ENCODE assay signal across 29 mouse cellular contexts in genomic region chrX:13022547-13023310, GRCm38 (mm10). TPM values are rescaled to one million over a fixed set of nuclear protein-coding genes. Genes with fewer than 3 reads are reported as not detected.
DNase-seq lines count a peak whose midpoint lies in the region; ATAC-seq and TF ChIP-seq lines count a peak whose summit lies in the region.
"Had no signal": no experiment of that assay in that cellular context is flagged by ENCODE, and none has a peak within 500 bp of the region (broad histone marks: within the 10 kb centered on the region; RNA-seq: fewer than 3 reads in every experiment).

No protein-coding gene starts in this region.

- H3K36me3 ChIP-seq in ES-Bruce4 (ENCODE audit: control insufficient read depth, insufficient read depth, low read length, poor library complexity, severe bottlenecking), result no peaks in the 10 kb centered on the region
- peaks cover 0 to 11% of the 10 kb centered on the region in 2 experiments; a peak in 2 of 4 replicates for H3K36me3 ChIP-seq in MEL (ENCODE audit: control insufficient read depth in 1 of 2, insufficient read depth in 2 of 2, low read length in 2 of 2)
- no peaks in the 10 kb centered on the region for H3K36me3 ChIP-seq in forebrain, embryonic 16.5 days (ENCODE audit: control insufficient read depth, insufficient read depth)
- H3K36me3 ChIP-seq: embryonic facial prominence, embryonic 12.5 days; embryonic facial prominence, embryonic 15.5 days; forebrain, embryonic 10.5 days; heart, embryonic 10.5 days; heart, embryonic 13.5 days had no signal

- H3K9ac ChIP-seq in ES-Bruce4 (ENCODE audit: low read depth, poor library complexity, severe bottlenecking) (no peak overlapping the region), MEL (ENCODE audit: control insufficient read depth, low read depth, low read length, poor library complexity, severe bottlenecking) (no peak overlapping the region)
- no peak overlapping the region for H3K9ac ChIP-seq in forebrain, embryonic 16.5 days (replicated peaks; ENCODE audit: low read depth, low read length)
- H3K9ac ChIP-seq: embryonic facial prominence, embryonic 12.5 days; embryonic facial prominence, embryonic 15.5 days; forebrain, embryonic 13.5 days; forebrain, postnatal 0 days; heart, embryonic 13.5 days; hindbrain, embryonic 14.5 days had no signal

- TF ChIP-seq POLR2A in ES-Bruce4 (IDR thresholded peaks at IDR 0.05; ENCODE audit: insufficient read depth, low read length), result no peak
- no peak for TF ChIP-seq POLR2A in MEL (IDR thresholded peaks at IDR 0.05; ENCODE audit: control insufficient read depth in 1 of 2, insufficient read depth in 1 of 2, low read depth in 1 of 2, low read length in 2 of 2, poor library complexity in 1 of 2)

- TF ChIP-seq EP300 in ES-Bruce4 (IDR thresholded peaks at IDR 0.05; ENCODE audit: insufficient read depth, low read depth, low read length), result no peak
- peak; percentile 56 to 57 for TF ChIP-seq EP300 in MEL (IDR thresholded peaks at IDR 0.05; ENCODE audit: low read depth in 1 of 2, low read length in 2 of 2)

- intact Hi-C loops in gastrocnemius, postnatal 14 days (cut with DNase I; ENCODE audit: low total_unique reads), result no loop called here

- 0 out of 2 replicates have a peak overlapping the region, but pooled peaks have one; percentile 28 for H3K27ac ChIP-seq in ES-Bruce4 (ENCODE audit: insufficient read depth, low read length)
- peak overlapping the region; percentile 35 for H3K27ac ChIP-seq in MEL (ENCODE audit: control insufficient read depth, low read depth, low read length)
- no peak overlapping the region for H3K27ac ChIP-seq in forebrain, embryonic 16.5 days (ENCODE audit: low read length)
- H3K27ac ChIP-seq: embryonic facial prominence, embryonic 12.5 days; embryonic facial prominence, embryonic 15.5 days; forebrain, embryonic 10.5 days; forebrain, embryonic 13.5 days; heart, adult 2 months; heart, embryonic 10.5 days; heart, embryonic 13.5 days; hindbrain, embryonic 14.5 days; hindbrain, postnatal 0 days had no signal

- H3K4me2 ChIP-seq in forebrain, embryonic 16.5 days (ENCODE audit: low read length), result no peak overlapping the region
- H3K4me2 ChIP-seq: embryonic facial prominence, embryonic 12.5 days; embryonic facial prominence, embryonic 15.5 days; forebrain, embryonic 13.5 days; heart, embryonic 13.5 days; hindbrain, embryonic 14.5 days had no signal

- no peak for ATAC-seq in forebrain, embryonic 16.5 days
- ATAC-seq: forebrain, embryonic 13.5 days; forebrain, postnatal 0 days; hindbrain, postnatal 0 days; intestine, postnatal 0 days had no signal

- H3K79me2 ChIP-seq in MEL (ENCODE audit: control insufficient read depth, insufficient read depth, low read length, poor library complexity), result no peaks in the 10 kb centered on the region

- no peak for TF ChIP-seq RAD21 in MEL (IDR thresholded peaks at IDR 0.05; ENCODE audit: low read depth, low read length)

- DNase-seq in 3T3-L1 (ENCODE audit: low read depth, low spot score) (peak; percentile 97), MEL (ENCODE audit: low read depth, low spot score) (peak; percentile 46), ZHBTc4 (ENCODE audit: low read depth, low spot score) (peak; percentile 32)
- no peak for DNase-seq in spleen, postnatal 10 days (ENCODE audit: low spot score in 2 of 2)
- DNase-seq in adrenal gland, postnatal 10 days, result no peak
- no peak for DNase-seq in gastrocnemius, postnatal 14 days
- DNase-seq: adrenal gland, postnatal 14 days; cerebellum, adult 11 months; cerebellum, adult 2 months; cerebellum, adult 9-11 months; cerebellum, postnatal 25 days; forebrain, postnatal 0 days; gastrocnemius, postnatal 36 days; heart, adult 2 months; heart, postnatal 14 days; heart, postnatal 4 days; kidney, adult 8-10 months had no signal

- no peaks in the 10 kb centered on the region for H3K9me3 ChIP-seq in ES-Bruce4 (replicated peaks; ENCODE audit: control insufficient read depth, insufficient read depth, low read length, poor library complexity, severe bottlenecking)
- no peaks in the 10 kb centered on the region for H3K9me3 ChIP-seq in MEL (replicated peaks; ENCODE audit: insufficient read depth, low read length)
- no peaks in the 10 kb centered on the region for H3K9me3 ChIP-seq in forebrain, embryonic 16.5 days (ENCODE audit: control insufficient read depth, low read length)
- H3K9me3 ChIP-seq: embryonic facial prominence, embryonic 12.5 days; embryonic facial prominence, embryonic 15.5 days; forebrain, embryonic 10.5 days; forebrain, embryonic 13.5 days; heart, embryonic 10.5 days; heart, embryonic 13.5 days had no signal

- H3K4me3 ChIP-seq in ES-Bruce4 (ENCODE audit: low read depth, low read length) (no peak overlapping the region), MEL (ENCODE audit: control insufficient read depth in 1 of 2, insufficient read depth in 1 of 2, low read depth in 2 of 2, low read length in 2 of 2) (no peak overlapping the region)
- no peak overlapping the region for H3K4me3 ChIP-seq in forebrain, embryonic 16.5 days (replicated peaks; ENCODE audit: low read length)
- H3K4me3 ChIP-seq: embryonic facial prominence, embryonic 12.5 days; embryonic facial prominence, embryonic 15.5 days; erythroblast, embryonic 14.5 days; forebrain, embryonic 10.5 days; forebrain, embryonic 13.5 days; heart, adult 2 months; heart, embryonic 10.5 days; heart, embryonic 13.5 days had no signal

- H3K27me3 ChIP-seq in ES-Bruce4 (ENCODE audit: control insufficient read depth, insufficient read depth, low read length, poor library complexity, severe bottlenecking) (no peaks in the 10 kb centered on the region), MEL (ENCODE audit: control insufficient read depth in 1 of 2, insufficient read depth in 2 of 2, low read length in 2 of 2) (no peaks in the 10 kb centered on the region)
- no peaks in the 10 kb centered on the region for H3K27me3 ChIP-seq in forebrain, embryonic 16.5 days (replicated peaks; ENCODE audit: control insufficient read depth, insufficient read depth, low read length)
- H3K27me3 ChIP-seq: embryonic facial prominence, embryonic 12.5 days; forebrain, embryonic 13.5 days had no signal

- TF ChIP-seq CTCF in ES-Bruce4 (IDR thresholded peaks at IDR 0.05; ENCODE audit: low read depth, low read length) (no peak), MEL (IDR thresholded peaks at IDR 0.05 in 2 of 3, conservative IDR thresholded peaks at IDR 0.05 in 1 of 3; ENCODE audit: control insufficient read depth in 1 of 3, insufficient read depth in 1 of 3, low read depth in 2 of 3, low read length in 3 of 3, poor library complexity in 1 of 3, severe bottlenecking in 1 of 3) (no peak)

- no peaks in the 10 kb centered on the region for H3K4me1 ChIP-seq in ES-Bruce4 (ENCODE audit: control insufficient read depth, insufficient read depth, low read length)
- H3K4me1 ChIP-seq in MEL (ENCODE audit: control insufficient read depth in 1 of 2, insufficient read depth in 2 of 2, low read length in 2 of 2), result peaks cover 2 to 11% of the 10 kb centered on the region in 2 experiments; a peak in 3 of 4 replicates
- no peaks in the 10 kb centered on the region for H3K4me1 ChIP-seq in forebrain, embryonic 16.5 days (replicated peaks; ENCODE audit: control insufficient read depth, insufficient read depth, low read length)
- H3K4me1 ChIP-seq: embryonic facial prominence, embryonic 12.5 days; embryonic facial prominence, embryonic 15.5 days; forebrain, embryonic 10.5 days; forebrain, embryonic 13.5 days; heart, embryonic 10.5 days; heart, embryonic 13.5 days had no signal

- WGBS in forebrain, embryonic 16.5 days, result 82% methylated on average over 5 of the region's 5 CpGs

TF ChIP-seq in MEL, 35 proteins besides CTCF, POLR2A, EP300 and RAD21:
- TF ChIP-seq GABPA (IDR thresholded peaks at IDR 0.05; ENCODE audit: low read depth, low read length), result no peak
- TF ChIP-seq MAFK (IDR thresholded peaks at IDR 0.05; ENCODE audit: borderline replicate concordance, low read depth, low read length), result no peak
- no peak for TF ChIP-seq MEF2A (IDR thresholded peaks at IDR 0.05; ENCODE audit: extremely low read depth, insufficient replicate concordance, low read depth, low read length, poor library complexity, severe bottlenecking)
- TF ChIP-seq POLR2AphosphoS5 (IDR thresholded peaks at IDR 0.05; ENCODE audit: borderline replicate concordance, low read depth, low read length), result no peak
- no peak for TF ChIP-seq NELFE (IDR thresholded peaks at IDR 0.05; ENCODE audit: low read depth, low read length)
- TF ChIP-seq SMC3 (IDR thresholded peaks at IDR 0.05; ENCODE audit: low read depth, low read length), result no peak
- no peak for TF ChIP-seq USF2 (IDR thresholded peaks at IDR 0.05; ENCODE audit: borderline replicate concordance in 1 of 2, insufficient read depth in 1 of 2, low read depth in 1 of 2, low read length in 2 of 2)
- no peak for TF ChIP-seq BHLHE40 (IDR thresholded peaks at IDR 0.05; ENCODE audit: borderline replicate concordance, low read depth, low read length)
TF ChIP-seq in MEL: peak in this region for 0.

RNA-seq across cellular contexts. Expression of gene Usp9x, which starts 48.6 kb away (rescaled TPM):
- polyA plus RNA-seq in ES-Bruce4 (2011; ENCODE audit: insufficient read depth, insufficient read length, low read depth, missing spikeins) (335 and 375 TPM in 2 replicates), MEL (2012; ENCODE audit: insufficient read depth in 1 of 2, insufficient read length in 2 of 2, low read depth in 1 of 2, low replicate concordance in 2 of 2, missing spikeins in 1 of 2) (100 to 1,000 TPM in 1 of 2 experiments, 10 to 100 TPM in 1; 89.3 to 328 TPM)
- 118 and 147 TPM in 2 replicates for total RNA-seq in MEL (2012; rRNA removed)
- 43.0 and 52.3 TPM in 2 replicates for polyA plus RNA-seq in forebrain, embryonic 16.5 days (2015; fragmentation: Nextera tagmentation; extraction: Ambion mirVana)
- 100 to 1,000 TPM; 133 to 149 TPM for total RNA-seq in adrenal gland, postnatal 10 days (2021)
- total RNA-seq in gastrocnemius, postnatal 14 days (2021), result 100 to 1,000 TPM; 122 to 125 TPM

Comparison
In these comparisons a context has a peak if more than half of its experiments do, and no peak if none do; other contexts are left out.
1. DNase-seq: peak in 3T3-L1 (single experiment), MEL (single experiment) and ZHBTc4 (single experiment); none in spleen, postnatal 10 days (0 of 2), adrenal gland, postnatal 10 days (single experiment) and gastrocnemius, postnatal 14 days (single experiment).